Mouse (Mus musculus): ENCODE measurements around the gene Cp. TPM values are rescaled to one million over a fixed set of nuclear protein-coding genes. Genes with fewer than 3 reads are reported as not detected.
"Not testable (repeated sequence)": the region's sequence is repeated elsewhere in the genome, so short reads cannot be mapped to it uniquely, and the experiment has no call there.

The Cp gene
- polyA plus RNA-seq (2016; fragmentation: Nextera tagmentation; extraction: Ambion mirVana) = 0.29 and 0.39 TPM in 2 replicates

DNA sequence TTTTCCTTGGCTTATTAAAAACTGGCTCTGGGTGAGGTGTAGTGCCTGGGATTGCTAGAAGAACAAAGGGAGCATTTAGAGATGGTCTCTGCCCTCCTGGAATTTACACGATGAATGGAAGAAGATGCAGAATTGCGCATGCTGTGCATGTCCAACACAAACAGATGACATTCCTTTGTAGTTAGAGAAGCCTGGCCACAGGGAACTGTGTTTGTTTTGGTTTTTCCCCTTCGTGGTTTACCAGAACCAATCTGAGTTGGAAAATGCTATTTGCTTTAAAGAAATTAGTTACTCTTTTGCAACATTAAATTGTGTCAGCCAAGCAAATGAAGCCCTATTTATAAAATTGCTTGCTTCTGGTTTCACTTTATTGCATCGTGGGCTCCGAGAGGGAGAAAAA lies at the start of gene Cp:
Gene Cp (plus strand): TSS at position 170 of the 400 bp plus-strand sequence.
- H3K36me3 ChIP-seq = no peaks in the 10 kb centered on the region
- no peak within 1 kb of the TSS for H3K4me3 ChIP-seq
- DNase-seq (ENCODE audit: low spot score) = no peak
- no peaks in the 10 kb centered on the region for H3K27me3 ChIP-seq (ENCODE audit: insufficient read depth, poor library complexity, severe bottlenecking)
- no peaks in the 10 kb centered on the region for H3K9me3 ChIP-seq
- H3K4me1 ChIP-seq = no peaks in the 10 kb centered on the region
- no peak within 1 kb of the TSS for H3K27ac ChIP-seq
- 64% methylated on average over 5 of the region's 5 CpGs for WGBS

- Histone ChIP-seq H3K36me3 (no peaks in the 10 kb centered on the region), H3K27me3 (ENCODE audit: insufficient read depth, poor library complexity, severe bottlenecking) (no peaks in the 10 kb centered on the region), H3K9me3 (no peaks in the 10 kb centered on the region), H3K4me3 (no peak overlapping the region), H3K27ac (no peak overlapping the region), H3K4me1 (no peaks in the 10 kb centered on the region)
- no peak for DNase-seq (ENCODE audit: low spot score)
Observed at GRCm38 (mm10) chr3:19948552-19948951, 8.3 kb upstream of the Cp start.

DNA sequence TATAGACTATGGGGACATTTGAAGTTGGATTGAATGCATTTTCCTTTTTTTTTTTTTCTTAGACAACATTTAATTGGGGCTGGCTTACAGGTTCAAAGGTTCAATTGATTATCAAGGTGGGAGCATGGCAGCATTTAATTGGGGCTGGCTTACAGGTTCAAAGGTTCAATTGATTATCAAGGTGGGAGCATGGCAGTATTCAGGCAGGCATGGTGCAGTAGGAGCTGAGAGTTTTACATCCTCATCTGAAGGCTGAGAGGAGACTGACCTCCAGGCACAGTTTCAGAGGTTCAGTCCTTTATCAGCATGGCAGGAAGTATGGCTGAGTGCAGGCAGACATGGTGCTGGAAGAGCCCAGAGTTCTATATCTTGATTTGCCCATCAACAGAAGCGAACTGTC lies 7.5 kb upstream of the Cp start:
- not testable (repeated sequence) for H3K4me3 ChIP-seq; H3K27me3 ChIP-seq (ENCODE audit: insufficient read depth, poor library complexity, severe bottlenecking); H3K9me3 ChIP-seq; H3K4me1 ChIP-seq; DNase-seq (ENCODE audit: low spot score); H3K27ac ChIP-seq; H3K36me3 ChIP-seq
- WGBS = 50% methylated on average over 1 of the region's 1 CpGs

DNA sequence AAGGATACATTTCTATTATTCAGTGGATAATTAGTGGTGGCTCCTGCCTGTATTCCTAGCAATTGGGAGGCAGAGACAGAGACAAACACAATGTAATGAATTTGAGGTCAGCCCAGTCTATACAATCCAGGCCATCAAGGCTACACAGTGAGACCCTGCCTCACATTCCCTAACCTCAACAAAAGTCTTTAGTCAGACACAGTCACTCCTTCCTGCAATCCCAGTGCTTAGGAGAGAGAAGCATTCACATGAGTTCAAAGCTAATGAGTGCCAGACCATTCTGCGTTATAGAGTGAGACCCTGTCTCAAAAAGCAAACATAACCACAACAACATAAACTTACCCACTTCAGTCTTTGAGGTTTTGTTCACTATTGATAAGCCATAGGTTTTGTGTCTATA lies 3.4 kb upstream of the Cp start:
- no peaks in the 10 kb centered on the region for H3K4me1 ChIP-seq
- H3K27me3 ChIP-seq (ENCODE audit: insufficient read depth, poor library complexity, severe bottlenecking) = no peaks in the 10 kb centered on the region
- no peak overlapping the region for H3K4me3 ChIP-seq
- H3K9me3 ChIP-seq = no peaks in the 10 kb centered on the region
- H3K27ac ChIP-seq = no peak overlapping the region
- H3K36me3 ChIP-seq = no peaks in the 10 kb centered on the region
- DNase-seq (ENCODE audit: low spot score) = no peak
- 81% methylated on average over 1 of the region's 1 CpGs for WGBS

DNA sequence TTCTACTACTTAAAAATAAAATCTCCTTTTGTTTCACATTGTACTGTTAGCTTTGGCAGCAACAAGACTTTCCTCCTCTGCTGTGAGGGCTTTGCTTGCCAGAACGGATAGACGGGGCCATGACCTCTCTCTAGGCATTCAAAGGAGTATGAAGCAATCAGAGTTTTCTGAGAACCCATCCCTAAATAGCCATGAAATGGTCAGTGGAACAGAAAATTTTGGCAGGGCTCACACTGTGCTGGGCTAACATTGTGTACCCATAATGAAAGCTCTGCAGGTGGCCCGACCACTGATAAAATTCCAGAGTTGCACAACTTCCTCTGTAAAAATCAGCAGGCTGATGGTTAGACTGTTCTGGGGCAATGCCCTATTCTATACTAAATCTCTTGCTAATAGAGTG lies 3.0 kb upstream of the Cp start:
- no peak overlapping the region for H3K4me3 ChIP-seq
- no peaks in the 10 kb centered on the region for H3K27me3 ChIP-seq (ENCODE audit: insufficient read depth, poor library complexity, severe bottlenecking)
- H3K36me3 ChIP-seq = no peaks in the 10 kb centered on the region
- 48% methylated on average over 3 of the region's 3 CpGs for WGBS
- no peaks in the 10 kb centered on the region for H3K4me1 ChIP-seq
- no peak overlapping the region for H3K27ac ChIP-seq
- H3K9me3 ChIP-seq = no peaks in the 10 kb centered on the region
- no peak for DNase-seq (ENCODE audit: low spot score)

DNA sequence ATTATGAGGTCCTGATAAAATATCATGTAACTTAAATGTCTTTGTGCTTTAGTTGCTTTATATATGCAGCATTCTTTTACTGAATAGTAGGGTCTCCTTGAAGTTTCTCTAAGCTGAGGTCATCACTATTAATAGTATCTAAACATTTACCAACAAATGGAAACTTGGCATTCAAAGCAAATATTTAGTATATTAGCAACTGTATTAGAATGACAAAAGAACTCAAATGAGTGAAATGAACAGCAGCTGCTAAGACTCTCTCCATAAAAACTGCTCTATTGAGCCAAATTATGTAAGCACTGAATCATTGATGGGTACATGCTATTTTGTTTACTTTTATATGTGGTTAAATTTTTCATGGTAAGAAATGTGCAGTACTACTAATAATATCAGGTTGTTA lies 1.2 kb downstream of the Cp start:
- DNase-seq (ENCODE audit: low spot score) = no peak
- Histone ChIP-seq H3K4me1 (no peaks in the 10 kb centered on the region), H3K27ac (no peak overlapping the region), H3K9me3 (no peaks in the 10 kb centered on the region), H3K36me3 (no peaks in the 10 kb centered on the region), H3K27me3 (ENCODE audit: insufficient read depth, poor library complexity, severe bottlenecking) (no peaks in the 10 kb centered on the region), H3K4me3 (no peak overlapping the region)

DNA sequence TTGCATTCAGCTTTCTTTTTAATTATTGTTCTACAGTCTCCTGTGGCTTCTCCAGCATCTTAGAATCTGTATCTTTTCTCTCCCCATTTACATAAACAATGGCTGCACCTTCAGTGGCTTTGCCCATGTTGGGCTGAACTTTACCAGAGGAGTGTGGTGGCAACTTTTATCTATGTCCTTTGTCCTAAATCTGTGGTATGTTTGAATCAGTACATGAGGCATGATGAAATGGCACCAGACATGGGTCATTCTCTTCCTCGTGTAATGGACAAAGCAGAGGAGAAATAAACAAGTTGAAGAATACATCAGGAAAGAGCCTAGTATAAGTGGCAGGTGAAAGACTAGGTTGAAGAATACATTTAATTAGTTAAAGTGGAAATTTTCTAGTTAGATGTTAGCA lies 2.1 kb downstream of the Cp start:
- H3K9me3 ChIP-seq = no peaks in the 10 kb centered on the region
- no peaks in the 10 kb centered on the region for H3K4me1 ChIP-seq
- no peaks in the 10 kb centered on the region for H3K36me3 ChIP-seq
- no peak for DNase-seq (ENCODE audit: low spot score)
- no peak overlapping the region for H3K27ac ChIP-seq
- H3K27me3 ChIP-seq (ENCODE audit: insufficient read depth, poor library complexity, severe bottlenecking) = no peaks in the 10 kb centered on the region
- 83% methylated on average over 1 of the region's 1 CpGs for WGBS
- H3K4me3 ChIP-seq = no peak overlapping the region

- H3K4me1 ChIP-seq = peaks cover 12% of the 10 kb centered on the region; the same call in 1 of the 2 replicates
- no peaks in the 10 kb centered on the region for H3K27me3 ChIP-seq (ENCODE audit: insufficient read depth, poor library complexity, severe bottlenecking)
- no peaks in the 10 kb centered on the region for H3K9me3 ChIP-seq
- no peaks in the 10 kb centered on the region for H3K36me3 ChIP-seq
- no peak overlapping the region for H3K27ac ChIP-seq
- WGBS = 57% methylated on average over 3 of the region's 3 CpGs
- DNase-seq (ENCODE audit: low spot score) = no peak
- H3K4me3 ChIP-seq = no peak overlapping the region
Observed at GRCm38 (mm10) chr3:19960570-19961114, 3.8 kb downstream of the Cp start.

DNA sequence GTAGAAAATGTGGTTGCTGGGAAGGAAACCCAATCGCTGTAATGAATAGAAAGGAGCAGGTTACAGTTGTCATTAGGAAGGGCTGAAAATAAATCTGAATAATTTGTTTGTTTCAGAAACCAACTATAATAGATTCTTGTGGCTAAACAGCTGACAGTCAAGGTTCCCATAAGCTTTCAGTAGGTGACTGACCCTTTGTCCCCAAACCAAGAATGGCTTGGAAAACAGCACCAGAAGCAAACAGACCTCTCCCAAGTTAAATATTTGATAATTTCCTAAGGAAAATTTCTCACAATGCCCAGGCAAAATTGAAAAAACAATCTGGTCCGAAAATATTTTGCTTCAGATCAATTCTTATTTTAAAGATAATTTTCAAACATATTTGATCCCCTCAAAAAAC lies 4.5 kb downstream of the Cp start:
- 73% methylated on average over 2 of the region's 2 CpGs for WGBS
- H3K4me3 ChIP-seq = no peak overlapping the region
- H3K27me3 ChIP-seq (ENCODE audit: insufficient read depth, poor library complexity, severe bottlenecking) = no peaks in the 10 kb centered on the region
- H3K4me1 ChIP-seq = peaks cover 12% of the 10 kb centered on the region; the same call in 1 of the 2 replicates
- DNase-seq (ENCODE audit: low spot score) = no peak
- no peaks in the 10 kb centered on the region for H3K9me3 ChIP-seq
- H3K27ac ChIP-seq = no peak overlapping the region
- H3K36me3 ChIP-seq = no peaks in the 10 kb centered on the region

- no peaks in the 10 kb centered on the region for H3K36me3 ChIP-seq
- no peak for DNase-seq (ENCODE audit: low spot score)
- no peaks in the 10 kb centered on the region for H3K9me3 ChIP-seq
- peaks cover 12% of the 10 kb centered on the region; the same call in 1 of the 2 replicates for H3K4me1 ChIP-seq
- no peaks in the 10 kb centered on the region for H3K27me3 ChIP-seq (ENCODE audit: insufficient read depth, poor library complexity, severe bottlenecking)
- no peak overlapping the region for H3K4me3 ChIP-seq
- WGBS = 80% methylated on average over 3 of the region's 3 CpGs
- H3K27ac ChIP-seq = no peak overlapping the region
Observed at GRCm38 (mm10) chr3:19962769-19963513, 6.1 kb downstream of the Cp start.

- Histone ChIP-seq H3K4me1 (peaks cover 12% of the 10 kb centered on the region; the same call in 1 of the 2 replicates), H3K36me3 (no peaks in the 10 kb centered on the region), H3K27ac (no peak overlapping the region), H3K9me3 (no peaks in the 10 kb centered on the region), H3K27me3 (ENCODE audit: insufficient read depth, poor library complexity, severe bottlenecking) (no peaks in the 10 kb centered on the region), H3K4me3 (no peak overlapping the region)
- 38% methylated on average over 2 of the region's 2 CpGs for WGBS
- DNase-seq (ENCODE audit: low spot score) = no peak
Observed at GRCm38 (mm10) chr3:19964625-19965188, 7.9 kb downstream of the Cp start.

DNA sequence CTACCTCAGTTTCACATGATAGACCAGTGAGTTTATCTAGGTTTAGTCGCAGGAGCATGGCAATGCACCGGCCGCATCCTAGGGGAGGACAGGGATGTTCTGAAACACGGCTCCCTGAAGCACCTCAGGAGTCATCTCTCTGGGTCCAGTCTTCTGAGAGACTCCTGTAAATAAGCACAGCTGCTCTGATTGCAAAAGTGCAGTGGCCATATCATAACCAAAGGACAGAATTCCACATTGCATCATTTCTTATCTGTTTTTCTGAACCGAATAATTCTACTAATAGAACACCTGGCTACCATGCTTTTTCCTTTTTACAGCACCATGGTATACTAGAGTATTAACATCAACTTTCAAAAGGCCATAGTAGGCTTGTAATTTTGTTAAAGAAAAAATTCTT lies 8.4 kb downstream of the Cp start:
- no peaks in the 10 kb centered on the region for H3K9me3 ChIP-seq
- H3K4me1 ChIP-seq = peaks cover 12% of the 10 kb centered on the region; the same call in 1 of the 2 replicates
- H3K36me3 ChIP-seq = no peaks in the 10 kb centered on the region
- no peaks in the 10 kb centered on the region for H3K27me3 ChIP-seq (ENCODE audit: insufficient read depth, poor library complexity, severe bottlenecking)
- 78% methylated on average over 5 of the region's 5 CpGs for WGBS
- no peak overlapping the region for H3K27ac ChIP-seq
- no peak for DNase-seq (ENCODE audit: low spot score)
- H3K4me3 ChIP-seq = no peak overlapping the region

- Histone ChIP-seq H3K36me3 (no peaks in the 10 kb centered on the region), H3K27ac (no peak overlapping the region), H3K27me3 (ENCODE audit: insufficient read depth, poor library complexity, severe bottlenecking) (no peaks in the 10 kb centered on the region), H3K4me3 (no peak overlapping the region), H3K9me3 (no peaks in the 10 kb centered on the region), H3K4me1 (peaks cover 12% of the 10 kb centered on the region; the same call in 1 of the 2 replicates)
- DNase-seq (ENCODE audit: low spot score) = no peak
- 46% methylated on average over 4 of the region's 4 CpGs for WGBS
Observed at GRCm38 (mm10) chr3:19966072-19966471, 9.2 kb downstream of the Cp start.

Data from heart, embryonic 10.5 days (tissue).